Mouse (Mus musculus) large intestine, adult 2 months (tissue): ENCODE measurements around the gene S1pr5. TPM values are rescaled to one million over a fixed set of nuclear protein-coding genes. Genes with fewer than 3 reads are reported as not detected.
"Not testable (repeated sequence)": the region's sequence is repeated elsewhere in the genome, so short reads cannot be mapped to it uniquely, and the experiment has no call there.

Experiments used
- DNase-seq: peaks from one replicate; pipeline ENCODE4 v3.0.0-alpha.2; 2012; ENCODE audit warnings: low read depth, low spot score
- WGBS: fragments of 180-500 bp; shearing (Covaris S2); methylation state at CpG from one replicate; pipeline ENCODE4 v1.1.7; 2018; 5-methylcytosine and 5-hydroxymethylcytosine counted together
- polyA plus RNA-seq: library from polyadenylated mRNA; depleted of rRNA; stranded (reverse); fragments of >200 nt; gene quantifications from 2 replicates; pipeline ENCODE4 v1.2.3, GENCODE M21; 2012

Gene S1pr5
- polyA plus RNA-seq, 1 experiment = not detected

DNA sequence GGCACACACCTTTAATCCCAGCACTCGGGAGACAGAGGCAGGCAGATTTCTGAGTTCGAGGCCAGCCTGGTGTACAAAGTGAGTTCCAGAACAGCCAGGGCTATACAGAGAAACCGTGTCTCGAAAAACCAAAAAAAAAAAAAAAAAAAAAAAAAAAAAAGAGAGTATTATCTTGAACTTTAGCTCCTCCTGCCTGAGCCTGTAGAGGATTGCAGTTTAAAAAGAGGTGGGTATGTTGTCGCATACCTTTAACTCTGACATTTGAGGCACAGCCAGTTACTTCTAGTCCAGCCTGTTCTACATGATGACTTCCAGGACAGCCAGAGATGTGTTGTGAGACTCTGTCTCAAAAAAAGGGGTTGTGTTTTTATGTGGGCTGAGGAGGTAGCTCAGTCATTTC lies 21.3 kb upstream of the S1pr5 start:
- 73% methylated on average over 5 of the region's 5 CpGs for WGBS
- not testable (repeated sequence) for DNase-seq

DNA sequence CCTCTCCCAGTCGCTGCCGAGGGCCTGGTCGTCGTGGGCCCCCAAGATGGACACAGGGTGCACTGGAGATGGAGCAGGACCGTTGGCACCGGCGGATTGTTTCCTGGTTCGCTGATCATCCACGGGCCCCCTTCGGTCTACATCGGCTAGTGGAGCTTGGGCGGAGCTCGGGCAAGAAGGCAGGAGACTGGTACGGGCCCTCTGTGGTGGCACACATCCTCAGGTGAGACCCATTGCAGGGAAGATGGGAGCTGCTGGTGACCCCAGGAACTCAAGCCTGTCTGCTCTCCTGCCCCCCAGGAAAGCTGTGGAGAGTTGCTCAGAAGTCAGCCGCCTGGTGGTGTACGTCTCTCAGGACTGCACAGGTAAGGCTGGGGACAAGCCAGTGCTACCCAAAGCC lies 20.1 kb upstream of the S1pr5 start:
- WGBS = 94% methylated on average over 16 of the region's 16 CpGs
- DNase-seq = no peak

- no peak for DNase-seq
- 84% methylated on average over 5 of the region's 5 CpGs for WGBS
Observed at GRCm38 (mm10) chr9:21266889-21267288, 18.6 kb upstream of the S1pr5 start.

DNA sequence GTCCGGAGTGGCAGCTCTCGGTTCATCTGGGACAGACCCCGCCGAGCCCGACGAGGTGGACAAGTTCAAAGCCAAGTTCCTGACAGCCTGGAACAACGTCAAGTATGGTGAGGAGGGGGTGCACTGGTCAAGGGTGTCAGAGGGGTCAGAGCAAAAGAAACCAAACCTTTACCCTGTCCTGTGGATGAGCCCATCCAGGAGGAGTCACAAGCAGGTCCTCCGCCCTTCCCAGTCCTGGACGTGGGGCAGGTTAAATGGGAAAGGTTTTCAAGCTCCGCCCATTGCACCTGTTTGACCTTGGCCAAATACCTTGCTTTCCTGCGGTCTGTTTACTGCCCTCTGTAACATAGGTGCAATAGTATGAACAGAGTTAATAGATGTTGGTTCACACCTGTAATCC lies 17.4 kb upstream of the S1pr5 start:
- 3% methylated on average over 11 of the region's 11 CpGs for WGBS

GRCm38 (mm10) chr9:21265000-21265561 lies 16.8 kb upstream of the S1pr5 start, which contains the start of gene Atg4d:
Atg4d (plus strand) TSS chr9:21265293.
- DNase-seq = peak; percentile 100
- under 1% methylated on average over 49 of the region's 49 CpGs for WGBS

More for the DNA sequence above, 17.4 kb upstream of the S1pr5 start:
- peak; percentile 76 for DNase-seq

DNA sequence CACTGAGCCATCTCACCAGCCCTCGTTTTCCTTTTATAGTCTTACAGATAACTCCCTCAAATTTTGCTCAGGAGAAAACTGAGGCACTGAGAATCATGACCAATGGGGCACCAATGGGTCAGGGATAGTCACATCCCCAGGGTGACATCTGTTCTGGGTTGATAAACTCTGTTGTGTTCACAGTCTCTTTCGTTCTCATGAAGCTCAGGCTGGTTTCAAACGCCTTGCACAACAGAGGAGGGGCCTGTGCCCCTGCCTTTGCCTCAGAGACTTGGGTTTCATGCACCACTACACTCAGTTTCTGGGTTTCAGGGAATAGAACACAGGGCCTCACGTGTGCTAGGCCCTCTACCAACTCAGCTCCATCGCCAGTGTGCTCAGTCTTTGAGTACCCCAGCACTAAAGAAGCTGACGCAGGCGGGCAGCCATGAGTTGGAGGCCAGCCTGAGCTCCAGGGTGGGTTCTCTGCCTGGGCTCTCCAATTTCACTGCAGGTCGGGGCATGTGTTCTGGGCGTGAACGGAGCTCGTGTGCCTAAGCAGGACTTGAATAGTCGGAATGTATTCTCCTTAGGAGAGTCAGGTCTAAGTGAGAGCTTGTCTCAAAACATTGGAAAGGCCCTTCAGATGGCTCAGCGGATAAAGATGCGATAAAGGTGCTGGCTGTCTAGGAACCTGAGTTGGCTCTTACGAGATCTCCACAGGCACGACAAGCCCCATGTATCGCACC lies 16.2 kb upstream of the S1pr5 start:
- 22% methylated on average over 17 of the region's 17 CpGs for WGBS
- no peak for DNase-seq

GRCm38 (mm10) chr9:21261831-21262230 lies 13.6 kb upstream of the S1pr5 start:
- peak; percentile 35 for DNase-seq
- WGBS = 13% methylated on average over 2 of the region's 2 CpGs

DNA sequence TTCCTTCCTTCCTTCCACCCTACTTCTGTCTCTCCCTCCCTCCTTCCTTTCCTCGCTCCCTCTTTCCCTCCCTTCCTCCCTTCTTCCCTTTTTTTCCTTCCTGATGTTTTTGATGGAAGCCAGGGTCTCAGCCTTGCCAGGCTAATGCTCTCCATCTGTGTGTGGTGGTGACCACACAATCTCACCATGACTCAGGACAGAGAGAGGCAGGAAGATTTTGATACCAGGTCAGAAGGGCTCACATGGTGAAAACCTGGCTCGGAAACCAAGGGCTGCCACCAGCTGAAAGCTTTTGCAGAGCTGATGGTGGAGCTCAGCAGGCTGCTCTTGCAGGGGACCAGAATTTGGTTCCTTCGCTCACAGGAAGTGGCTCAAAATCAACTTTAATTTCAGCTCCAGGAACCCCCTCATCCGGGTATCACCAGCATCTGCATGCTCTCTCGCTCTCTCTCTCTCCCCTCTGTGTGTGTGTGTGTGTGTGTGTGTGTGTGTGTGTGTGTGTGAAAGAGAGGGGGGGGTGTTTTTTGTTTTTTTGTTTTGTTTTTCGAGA lies 12.3 kb upstream of the S1pr5 start:
- no peak for DNase-seq
- 88% methylated on average over 6 of the region's 6 CpGs for WGBS

GRCm38 (mm10) chr9:21256349-21256748 lies 8.1 kb upstream of the S1pr5 start:
- WGBS = 83% methylated on average over 4 of the region's 4 CpGs
- DNase-seq = not testable (repeated sequence)

- no peak for DNase-seq
Observed at GRCm38 (mm10) chr9:21254690-21255089, 6.4 kb upstream of the S1pr5 start.

- 67% methylated on average over 13 of the region's 13 CpGs for WGBS
Observed at GRCm38 (mm10) chr9:21251116-21251735, 3.0 kb upstream of the S1pr5 start.

DNA sequence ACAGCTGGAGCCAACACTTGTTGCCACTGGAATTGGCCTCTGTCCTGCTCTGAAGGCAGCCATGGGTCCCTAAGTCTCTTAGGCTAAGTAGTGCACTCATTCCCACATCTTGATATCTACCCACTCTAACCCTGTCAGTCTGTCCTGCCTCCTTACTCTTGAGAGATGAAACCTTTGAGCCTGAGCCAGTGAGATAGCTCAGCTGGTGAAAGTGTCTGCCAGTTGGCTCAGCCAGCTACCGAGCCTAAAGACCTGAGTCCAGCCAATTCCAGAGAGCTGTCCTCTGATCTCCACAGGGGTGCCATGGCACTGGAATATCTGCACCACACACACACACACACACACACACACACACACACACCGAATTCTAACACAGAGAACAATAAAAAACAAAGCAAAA lies 2.3 kb upstream of the S1pr5 start:
- DNase-seq = no peak
- 64% methylated on average over 2 of the region's 2 CpGs for WGBS

More at GRCm38 (mm10) chr9:21251116-21251735, 3.0 kb upstream of the S1pr5 start:
- no peak for DNase-seq

GRCm38 (mm10) chr9:21249629-21250508 lies 1.6 kb upstream of the S1pr5 start:
- 45% methylated on average over 17 of the region's 17 CpGs for WGBS
- DNase-seq = no peak

DNA sequence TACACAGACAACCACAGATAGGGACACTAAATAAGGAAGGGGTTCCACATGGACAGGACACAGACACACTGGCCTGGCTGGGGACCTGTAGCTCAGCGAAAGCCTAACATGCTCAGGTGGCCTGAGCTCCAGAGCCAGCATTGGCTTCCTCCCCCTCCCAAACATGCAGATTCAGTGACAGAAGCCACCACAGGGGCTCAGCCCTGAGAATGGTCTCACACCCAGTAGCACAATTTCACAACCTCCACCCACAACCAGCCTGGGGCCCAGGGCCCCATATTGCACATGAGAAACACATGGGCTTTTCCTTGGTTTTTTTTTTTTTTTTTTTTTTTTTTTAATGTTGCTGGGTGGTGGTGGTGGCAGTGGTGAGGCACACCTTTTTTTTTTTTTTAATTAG lies 1.9 kb downstream of the S1pr5 start:
- WGBS = 100% methylated on average over 1 of the region's 1 CpGs
- DNase-seq = no peak

GRCm38 (mm10) chr9:21245113-21245487 lies 3.1 kb downstream of the S1pr5 start:
- 5% methylated on average over 16 of the region's 16 CpGs for WGBS
- no peak for DNase-seq

- DNase-seq = no peak
- under 1% methylated on average over 72 of the region's 72 CpGs for WGBS
Observed at GRCm38 (mm10) chr9:21244428-21245112, 3.7 kb downstream of the S1pr5 start.

GRCm38 (mm10) chr9:21243826-21244427 lies 4.3 kb downstream of the S1pr5 start:
- 8% methylated on average over 42 of the region's 42 CpGs for WGBS

DNA sequence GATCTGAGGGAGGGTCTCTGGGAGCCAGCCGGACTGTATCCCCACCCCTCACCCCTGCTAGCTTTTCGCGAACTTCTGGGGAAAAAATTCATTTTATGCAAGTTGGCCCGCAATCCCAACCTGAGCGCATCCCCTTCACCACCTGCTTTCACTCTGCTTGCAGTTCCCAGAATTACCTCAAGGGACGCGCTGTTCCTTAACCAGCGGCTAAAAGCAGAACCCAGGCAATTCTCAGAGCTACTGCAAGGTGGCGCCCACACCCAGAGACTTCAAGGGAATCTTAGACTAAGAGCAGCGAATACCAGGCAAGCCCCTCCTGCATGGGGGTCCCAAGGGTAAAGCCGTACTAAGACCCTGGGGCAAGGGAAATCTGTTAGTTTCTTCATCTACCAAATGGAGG lies 6.9 kb downstream of the S1pr5 start:
- WGBS = 4% methylated on average over 11 of the region's 11 CpGs
- DNase-seq = peak; percentile 77

More at GRCm38 (mm10) chr9:21243826-21244427, 4.3 kb downstream of the S1pr5 start:
- no peak for DNase-seq

GRCm38 (mm10) chr9:21239465-21239848 lies 8.8 kb downstream of the S1pr5 start:
- no peak for DNase-seq
- WGBS = 25% methylated on average over 4 of the region's 4 CpGs
